Comparison of ENCODE assay signal across 19 mouse cellular contexts in the genomic region with DNA sequence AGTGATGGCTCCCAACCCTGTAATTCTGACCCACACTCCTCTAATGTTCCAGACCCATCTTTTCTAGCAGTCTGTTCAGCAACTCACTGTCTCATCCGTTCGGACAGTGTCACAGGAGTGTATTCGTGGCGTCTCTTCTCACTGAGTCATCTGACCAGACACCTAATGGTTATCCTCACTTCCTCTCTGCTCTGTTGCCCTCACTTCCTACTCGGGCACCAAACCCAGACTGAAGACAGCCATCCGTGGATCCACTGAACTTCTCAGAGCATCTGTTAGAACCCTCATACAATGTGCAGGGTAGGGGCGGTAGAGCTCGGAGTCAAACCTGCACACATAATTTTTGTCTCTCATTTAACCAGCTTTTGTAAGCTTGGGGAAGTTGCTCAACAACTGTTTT. TPM values are rescaled to one million over a fixed set of nuclear protein-coding genes. Genes with fewer than 3 reads are reported as not detected.
DNase-seq lines count a peak whose midpoint lies in the region; ATAC-seq lines count a peak whose summit lies in the region.
"Had no signal": no experiment of that assay in that cellular context is flagged by ENCODE, and none has a peak within 500 bp of the region (broad histone marks: within the 10 kb centered on the region; RNA-seq: fewer than 3 reads in every experiment).

No protein-coding gene starts in this region.

- intact Hi-C loops in heart, postnatal 10 days (cut with DNase I) = no loop called here

- peak; percentile 63 to 67 for DNase-seq in spleen, postnatal 36 days (ENCODE audit: low spot score in 2 of 2)
- no peak for DNase-seq in spleen, adult 12 weeks (ENCODE audit: low spot score)
- no peak for DNase-seq in heart, postnatal 10 days
- no peak for DNase-seq in layer of hippocampus, adult 9-11 months
- DNase-seq in yolk sac, embryonic 10.5 days (ENCODE audit: low spot score) = no peak
- DNase-seq: adrenal gland, postnatal 14 days; cerebellum, adult 11-12 months; cerebellum, adult 9-11 months; embryo, embryonic 11 days; gastrocnemius, adult 2 months; gastrocnemius, postnatal 25 days; heart, adult 11 months; heart, postnatal 14 days had no signal

- ATAC-seq in common myeloid progenitor, adult 5-6 weeks (replicated peaks; ENCODE audit: low read depth, poor library complexity, severe bottlenecking) = peak; percentile 62
- ATAC-seq in monocyte, adult 5-6 weeks (replicated peaks; ENCODE audit: insufficient number of reproducible peaks, low FRiP score, low TSS enrichment, poor library complexity, severe bottlenecking) = peak; percentile 86
- ATAC-seq: activated CD4-positive, CD25-positive, alpha-beta regulatory T cell, adult 4 months; forebrain, embryonic 14.5 days; hindbrain, postnatal 0 days; Patski had no signal

RNA-seq across cellular contexts. Expression of a gene that starts 50.4 kb away (rescaled TPM):
- 364 and 441 TPM in 2 replicates for total RNA-seq in common myeloid progenitor, adult 5-6 weeks (2017)
- total RNA-seq in monocyte, adult 5-6 weeks (2017) = 478 to 539 TPM (median 505 TPM) in 3 replicates
- total RNA-seq in heart, postnatal 10 days (2021) = 100 to 1,000 TPM; 243 to 271 TPM

Comparison
In these comparisons a context has a peak if more than half of its experiments do, and no peak if none do; other contexts are left out.
1. DNase-seq: peak in spleen, postnatal 36 days (2 of 2); none in spleen, adult 12 weeks (single experiment), heart, postnatal 10 days (0 of 2), layer of hippocampus, adult 9-11 months (single experiment) and yolk sac, embryonic 10.5 days (single experiment).